15 mouse cellular contexts compared by ENCODE assay signal in genomic region chr9:107484766-107485165, GRCm38 (mm10). TPM values are rescaled to one million over a fixed set of nuclear protein-coding genes. Genes with fewer than 3 reads are reported as not detected.
DNase-seq lines count a peak whose midpoint lies in the region; ATAC-seq and TF ChIP-seq lines count a peak whose summit lies in the region.
"Had no signal": no experiment of that assay in that cellular context is flagged by ENCODE, and none has a peak within 500 bp of the region (broad histone marks: within the 10 kb centered on the region; RNA-seq: fewer than 3 reads in every experiment).

No protein-coding gene starts in this region.

- TF ChIP-seq CTCF in midbrain, postnatal 0 days (IDR thresholded peaks at IDR 0.05): no peak
- TF ChIP-seq CTCF in forebrain, postnatal 0 days (IDR thresholded peaks at IDR 0.05; ENCODE audit: low read depth): no peak
- TF ChIP-seq CTCF in hindbrain, postnatal 0 days (IDR thresholded peaks at IDR 0.05; ENCODE audit: low read depth): no peak
- no peak for TF ChIP-seq CTCF in intestine, postnatal 0 days (IDR thresholded peaks at IDR 0.05; ENCODE audit: low read depth)

- peaks cover 41% of the 10 kb centered on the region for H3K4me1 ChIP-seq in midbrain, embryonic 14.5 days (ENCODE audit: control insufficient read depth, insufficient read depth, low read length)
- peaks cover 15% of the 10 kb centered on the region; the same call in 1 of the 2 replicates for H3K4me1 ChIP-seq in midbrain, postnatal 0 days (ENCODE audit: insufficient read depth, low read length)
- H3K4me1 ChIP-seq in forebrain, postnatal 0 days (ENCODE audit: insufficient read depth): peaks cover 6% of the 10 kb centered on the region; the same call in 1 of the 2 replicates
- H3K4me1 ChIP-seq in hindbrain, postnatal 0 days (ENCODE audit: insufficient read depth, low read length): peaks cover 23% of the 10 kb centered on the region
- no peaks in the 10 kb centered on the region for H3K4me1 ChIP-seq in intestine, postnatal 0 days (replicated peaks; ENCODE audit: control insufficient read depth, insufficient read depth, low read length)
- H3K4me1 ChIP-seq: megakaryocyte, embryonic 14.5 days had no signal

- WGBS in midbrain, embryonic 14.5 days: 76% methylated on average over 6 of the region's 6 CpGs
- 68% methylated on average over 6 of the region's 6 CpGs for WGBS in midbrain, postnatal 0 days
- 64% methylated on average over 6 of the region's 6 CpGs for WGBS in forebrain, postnatal 0 days
- WGBS in hindbrain, postnatal 0 days: 53% methylated on average over 6 of the region's 6 CpGs
- 81% methylated on average over 6 of the region's 6 CpGs for WGBS in intestine, postnatal 0 days

- H3K27me3 ChIP-seq in midbrain, embryonic 14.5 days (ENCODE audit: control insufficient read depth, insufficient read depth, low read length): no peaks in the 10 kb centered on the region
- H3K27me3 ChIP-seq in midbrain, postnatal 0 days (ENCODE audit: insufficient read depth, low read length): no peaks in the 10 kb centered on the region
- no peaks in the 10 kb centered on the region for H3K27me3 ChIP-seq in forebrain, postnatal 0 days (ENCODE audit: insufficient read depth, low read length)
- H3K27me3 ChIP-seq in hindbrain, postnatal 0 days (ENCODE audit: insufficient read depth, low read length): no peaks in the 10 kb centered on the region
- H3K27me3 ChIP-seq in intestine, postnatal 0 days (replicated peaks; ENCODE audit: control insufficient read depth, insufficient read depth, low read length): no peaks in the 10 kb centered on the region

- no peak overlapping the region for H3K4me3 ChIP-seq in midbrain, embryonic 14.5 days (replicated peaks; ENCODE audit: low read depth, low read length)
- no peak overlapping the region for H3K4me3 ChIP-seq in midbrain, postnatal 0 days (ENCODE audit: low read depth, low read length)
- no peak overlapping the region for H3K4me3 ChIP-seq in forebrain, postnatal 0 days (ENCODE audit: low read depth, low read length)
- H3K4me3 ChIP-seq in hindbrain, postnatal 0 days (ENCODE audit: low read length): no peak overlapping the region
- no peak overlapping the region for H3K4me3 ChIP-seq in intestine, postnatal 0 days (ENCODE audit: low read depth, low read length)
- H3K4me3 ChIP-seq: limb, embryonic 15.5 days; megakaryocyte, embryonic 14.5 days had no signal

- no peaks in the 10 kb centered on the region for H3K9me3 ChIP-seq in midbrain, embryonic 14.5 days (ENCODE audit: control insufficient read depth, low read length)
- no peaks in the 10 kb centered on the region for H3K9me3 ChIP-seq in midbrain, postnatal 0 days (ENCODE audit: low read length)
- H3K9me3 ChIP-seq in forebrain, postnatal 0 days (ENCODE audit: low read length): no peaks in the 10 kb centered on the region
- H3K9me3 ChIP-seq in hindbrain, postnatal 0 days (ENCODE audit: low read length): no peaks in the 10 kb centered on the region
- H3K9me3 ChIP-seq in intestine, postnatal 0 days (ENCODE audit: control insufficient read depth): no peaks in the 10 kb centered on the region
- H3K9me3 ChIP-seq: limb, embryonic 15.5 days; megakaryocyte, embryonic 14.5 days had no signal

- intact Hi-C loops in gastrocnemius, postnatal 36 days (cut with DNase I): no loop called here

- no peak for ATAC-seq in midbrain, embryonic 14.5 days (ENCODE audit: low FRiP score, low TSS enrichment)
- ATAC-seq in midbrain, postnatal 0 days (ENCODE audit: low FRiP score): no peak; the same call in 1 of the 2 replicates
- no peak for ATAC-seq in forebrain, postnatal 0 days
- no peak for ATAC-seq in hindbrain, postnatal 0 days
- no peak for ATAC-seq in intestine, postnatal 0 days
- ATAC-seq: activated CD4-positive, CD25-positive, alpha-beta regulatory T cell, adult 4 months; liver, postnatal 0 days had no signal

- H3K4me2 ChIP-seq in midbrain, embryonic 14.5 days (ENCODE audit: low read length): no peak overlapping the region
- H3K4me2 ChIP-seq in midbrain, postnatal 0 days (ENCODE audit: low read depth, low read length, poor library complexity, severe bottlenecking): no peak overlapping the region
- H3K4me2 ChIP-seq in forebrain, postnatal 0 days (ENCODE audit: low read depth): no peak overlapping the region
- no peak overlapping the region for H3K4me2 ChIP-seq in hindbrain, postnatal 0 days (ENCODE audit: low read depth, low read length)
- H3K4me2 ChIP-seq in intestine, postnatal 0 days (replicated peaks; ENCODE audit: low read depth): no peak overlapping the region
- H3K4me2 ChIP-seq: limb, embryonic 15.5 days had no signal

- no peak overlapping the region for H3K9ac ChIP-seq in midbrain, embryonic 14.5 days (replicated peaks; ENCODE audit: low read length)
- H3K9ac ChIP-seq in midbrain, postnatal 0 days (replicated peaks; ENCODE audit: low read length, poor library complexity, severe bottlenecking): no peak overlapping the region
- H3K9ac ChIP-seq in forebrain, postnatal 0 days: no peak overlapping the region
- H3K9ac ChIP-seq in hindbrain, postnatal 0 days (replicated peaks; ENCODE audit: low read length): no peak overlapping the region
- H3K9ac ChIP-seq in intestine, postnatal 0 days (ENCODE audit: low read depth, low read length): no peak overlapping the region
- H3K9ac ChIP-seq: limb, embryonic 15.5 days; liver, postnatal 0 days had no signal

- H3K36me3 ChIP-seq in midbrain, embryonic 14.5 days (ENCODE audit: control insufficient read depth, insufficient read depth, low read length): no peaks in the 10 kb centered on the region
- no peaks in the 10 kb centered on the region for H3K36me3 ChIP-seq in midbrain, postnatal 0 days (ENCODE audit: insufficient read depth, low read length)
- H3K36me3 ChIP-seq in forebrain, postnatal 0 days (ENCODE audit: insufficient read depth): no peaks in the 10 kb centered on the region
- H3K36me3 ChIP-seq in hindbrain, postnatal 0 days (ENCODE audit: insufficient read depth, low read length): no peaks in the 10 kb centered on the region
- H3K36me3 ChIP-seq in intestine, postnatal 0 days (ENCODE audit: control insufficient read depth, insufficient read depth): no peaks in the 10 kb centered on the region
- H3K36me3 ChIP-seq: limb, embryonic 15.5 days had no signal

- peak overlapping the region; percentile 81 for H3K27ac ChIP-seq in midbrain, embryonic 14.5 days (replicated peaks; ENCODE audit: low read depth, low read length)
- H3K27ac ChIP-seq in midbrain, postnatal 0 days (ENCODE audit: low read depth, low read length): no peak overlapping the region; the same call in 1 of the 2 replicates
- peak overlapping the region; percentile 50 for H3K27ac ChIP-seq in forebrain, postnatal 0 days (ENCODE audit: low read depth, low read length)
- H3K27ac ChIP-seq in hindbrain, postnatal 0 days: peak overlapping the region; percentile 54
- H3K27ac ChIP-seq in intestine, postnatal 0 days (ENCODE audit: low read depth, low read length): no peak overlapping the region
- H3K27ac ChIP-seq: limb, embryonic 15.5 days had no signal

- DNase-seq in midbrain, embryonic 14.5 days: no peak
- DNase-seq in midbrain, postnatal 0 days (ENCODE audit: low spot score): no peak
- no peak for DNase-seq in forebrain, postnatal 0 days
- DNase-seq in hindbrain, postnatal 0 days (ENCODE audit: low spot score): no peak
- no peak for DNase-seq in gastrocnemius, postnatal 36 days
- DNase-seq in heart, postnatal 4 days: no peak
- DNase-seq: adrenal gland, postnatal 14 days; B cell, adult 2 months; liver, postnatal 0 days; lung, postnatal 14 days; thymus, postnatal 36 days had no signal

RNA-seq across cellular contexts. Expression of gene Tmem115, which starts 49.0 kb away (rescaled TPM):
- 50.9 and 51.7 TPM in 2 replicates for polyA plus RNA-seq in midbrain, embryonic 14.5 days (2014; fragmentation: Nextera tagmentation; extraction: Ambion mirVana)
- total RNA-seq in midbrain, postnatal 0 days (2014; rRNA removed): 57.8 and 70.4 TPM in 2 replicates
- polyA plus RNA-seq in midbrain, postnatal 0 days (2015; fragmentation: Nextera tagmentation; extraction: Ambion mirVana): 51.9 and 53.6 TPM in 2 replicates
- total RNA-seq in forebrain, postnatal 0 days (2014; rRNA removed): 44.3 and 51.4 TPM in 2 replicates
- polyA plus RNA-seq in forebrain, postnatal 0 days (2015; fragmentation: Nextera tagmentation; extraction: Ambion mirVana): 49.7 and 50.4 TPM in 2 replicates
- total RNA-seq in hindbrain, postnatal 0 days (2014; rRNA removed): 72.6 and 78.4 TPM in 2 replicates
- 51.6 and 52.3 TPM in 2 replicates for polyA plus RNA-seq in hindbrain, postnatal 0 days (2015; fragmentation: Nextera tagmentation; extraction: Ambion mirVana)
- total RNA-seq in gastrocnemius, postnatal 36 days (2021): 10 to 100 TPM; 13.3 to 14.3 TPM
- 10 to 100 TPM; 22.1 to 22.8 TPM for total RNA-seq in heart, postnatal 4 days (2021)
- 36.3 and 38.0 TPM in 2 replicates for polyA plus RNA-seq in intestine, postnatal 0 days (2015; fragmentation: Nextera tagmentation; extraction: Ambion mirVana)

RNA-seq across cellular contexts. Expression of gene Cyb561d2, which starts 57.2 kb away (rescaled TPM):
- polyA plus RNA-seq in midbrain, embryonic 14.5 days (2014; fragmentation: Nextera tagmentation; extraction: Ambion mirVana): 35.1 and 49.6 TPM in 2 replicates
- 39.0 and 50.8 TPM in 2 replicates for total RNA-seq in midbrain, postnatal 0 days (2014; rRNA removed)
- polyA plus RNA-seq in midbrain, postnatal 0 days (2015; fragmentation: Nextera tagmentation; extraction: Ambion mirVana): 50.0 and 58.1 TPM in 2 replicates
- total RNA-seq in forebrain, postnatal 0 days (2014; rRNA removed): 36.0 and 42.7 TPM in 2 replicates
- polyA plus RNA-seq in forebrain, postnatal 0 days (2015; fragmentation: Nextera tagmentation; extraction: Ambion mirVana): 47.0 and 48.3 TPM in 2 replicates
- total RNA-seq in hindbrain, postnatal 0 days (2014; rRNA removed): 56.5 and 69.3 TPM in 2 replicates
- polyA plus RNA-seq in hindbrain, postnatal 0 days (2015; fragmentation: Nextera tagmentation; extraction: Ambion mirVana): 52.9 and 53.5 TPM in 2 replicates
- total RNA-seq in gastrocnemius, postnatal 36 days (2021): 1 to 10 TPM; 2.3 to 3.4 TPM
- 1 to 10 TPM; 6.6 to 7.2 TPM for total RNA-seq in heart, postnatal 4 days (2021)
- polyA plus RNA-seq in intestine, postnatal 0 days (2015; fragmentation: Nextera tagmentation; extraction: Ambion mirVana): 36.3 and 38.9 TPM in 2 replicates

RNA-seq across cellular contexts. Expression of gene Nprl2, which starts 57.3 kb away (rescaled TPM):
- polyA plus RNA-seq in midbrain, embryonic 14.5 days (2014; fragmentation: Nextera tagmentation; extraction: Ambion mirVana): 69.4 and 75.7 TPM in 2 replicates
- total RNA-seq in midbrain, postnatal 0 days (2014; rRNA removed): 55.5 and 68.7 TPM in 2 replicates
- 60.0 and 66.5 TPM in 2 replicates for polyA plus RNA-seq in midbrain, postnatal 0 days (2015; fragmentation: Nextera tagmentation; extraction: Ambion mirVana)
- 59.9 and 73.3 TPM in 2 replicates for total RNA-seq in forebrain, postnatal 0 days (2014; rRNA removed)
- 65.9 and 70.4 TPM in 2 replicates for polyA plus RNA-seq in forebrain, postnatal 0 days (2015; fragmentation: Nextera tagmentation; extraction: Ambion mirVana)
- 58.6 and 70.5 TPM in 2 replicates for total RNA-seq in hindbrain, postnatal 0 days (2014; rRNA removed)
- polyA plus RNA-seq in hindbrain, postnatal 0 days (2015; fragmentation: Nextera tagmentation; extraction: Ambion mirVana): 53.0 and 54.6 TPM in 2 replicates
- total RNA-seq in gastrocnemius, postnatal 36 days (2021): 10 to 100 TPM in 1 of 2 experiments, 1 to 10 TPM in 1; 9.1 to 11.6 TPM
- total RNA-seq in heart, postnatal 4 days (2021): 10 to 100 TPM; 12.0 TPM
- polyA plus RNA-seq in intestine, postnatal 0 days (2015; fragmentation: Nextera tagmentation; extraction: Ambion mirVana): 20.0 and 20.7 TPM in 2 replicates

Comparison
In these comparisons a context has a peak if more than half of its experiments do, and no peak if none do; other contexts are left out.
1. H3K27ac ChIP-seq: peak in midbrain, embryonic 14.5 days (single experiment), forebrain, postnatal 0 days (single experiment) and hindbrain, postnatal 0 days (single experiment); none in midbrain, postnatal 0 days (single experiment) and intestine, postnatal 0 days (single experiment).